Mouse (Mus musculus): ENCODE data around the gene Fam19a2. TPM values are rescaled to one million over a fixed set of nuclear protein-coding genes. Genes with fewer than 3 reads are reported as not detected.

The Fam19a2 gene
- polyA plus RNA-seq (2014; fragmentation: Illumina TruSeq; extraction: RNeasy Lipid Tissue Mini Kit (QIAGEN cat#74804); ENCODE audit: low read depth, low replicate concordance): not detected

GRCm38 (mm10) chr10:123263876-123264309, at the start of gene Fam19a2:
TSS of gene Fam19a2 (plus strand) at chr10:123263996.

Other genes with a start within 250 kb of the Fam19a2 start
- gene Mon2, start 187.5 kb upstream of the Fam19a2 start, polyA plus RNA-seq (2014; fragmentation: Illumina TruSeq; extraction: RNeasy Lipid Tissue Mini Kit (QIAGEN cat#74804); ENCODE audit: low read depth, low replicate concordance): 64.6 TPM
- 44.4 TPM for gene Usp15, start 67.0 kb upstream of the Fam19a2 start, polyA plus RNA-seq (2014; fragmentation: Illumina TruSeq; extraction: RNeasy Lipid Tissue Mini Kit (QIAGEN cat#74804); ENCODE audit: low read depth, low replicate concordance)